In the genomic region with DNA sequence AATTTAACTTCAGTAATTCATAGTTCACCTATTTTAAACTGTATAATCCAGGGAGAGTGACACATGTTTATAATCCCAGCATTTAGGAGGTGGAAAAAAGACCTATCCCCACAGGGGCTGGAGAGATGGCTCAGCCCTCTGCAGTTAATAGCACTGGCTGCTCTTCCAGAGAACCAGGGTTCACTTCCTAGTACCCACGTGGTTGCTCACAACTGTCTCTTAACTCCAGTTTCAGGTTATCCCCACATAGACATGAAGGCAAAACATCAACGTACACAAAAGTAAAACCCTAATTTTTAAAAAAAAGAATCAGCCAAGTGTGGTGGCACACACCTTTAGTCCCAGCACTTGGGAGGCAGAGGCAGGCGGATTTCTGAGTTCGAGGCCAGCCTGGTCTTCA, we compare ENCODE assay signal across 25 mouse cellular contexts.
"Had no signal": no experiment of that assay in that cellular context is flagged by ENCODE, and none has a peak within 500 bp of the region (broad histone marks: within the 10 kb centered on the region; RNA-seq: fewer than 3 reads in every experiment).

No protein-coding gene starts in this region.

- H3K9ac ChIP-seq: heart, embryonic 13.5 days; heart, embryonic 15.5 days; hindbrain, embryonic 13.5 days; hindbrain, embryonic 15.5 days; intestine, embryonic 15.5 days; limb, embryonic 13.5 days; limb, embryonic 15.5 days; liver, embryonic 12.5 days had no signal

- H3K9me3 ChIP-seq: heart, embryonic 13.5 days; heart, embryonic 15.5 days; hindbrain, embryonic 13.5 days; hindbrain, embryonic 15.5 days; intestine, embryonic 15.5 days; limb, embryonic 13.5 days; limb, embryonic 15.5 days; liver, embryonic 12.5 days had no signal

- ATAC-seq: hindbrain, postnatal 0 days; intestine, embryonic 15.5 days; intestine, postnatal 0 days; liver, embryonic 12.5 days had no signal

- H3K27me3 ChIP-seq: heart, embryonic 13.5 days; heart, embryonic 15.5 days; hindbrain, embryonic 13.5 days; hindbrain, embryonic 15.5 days; intestine, embryonic 15.5 days; limb, embryonic 13.5 days; limb, embryonic 15.5 days; liver, embryonic 12.5 days had no signal

- H3K27ac ChIP-seq: heart, adult 2 months; heart, embryonic 13.5 days; heart, embryonic 15.5 days; hindbrain, embryonic 13.5 days; hindbrain, embryonic 15.5 days; hindbrain, postnatal 0 days; intestine, embryonic 15.5 days; kidney, postnatal 0 days; limb, embryonic 13.5 days; limb, embryonic 15.5 days; liver, embryonic 12.5 days had no signal

- DNase-seq: gastrocnemius, postnatal 14 days; gastrocnemius, postnatal 36 days; heart, adult 11 months; heart, adult 2 months; heart, postnatal 14 days; heart, postnatal 36 days; kidney, adult 18-20 months; kidney, adult 8-10 months; kidney, postnatal 14 days; kidney, postnatal 36 days; layer of hippocampus, adult 9-11 months; layer of hippocampus, postnatal 36 days; left cerebral cortex, postnatal 4 days had no signal

- H3K36me3 ChIP-seq: heart, embryonic 15.5 days; liver, embryonic 12.5 days had no signal

- H3K4me3 ChIP-seq: heart, adult 2 months; heart, embryonic 13.5 days; heart, embryonic 15.5 days; hindbrain, embryonic 13.5 days; hindbrain, embryonic 15.5 days; intestine, embryonic 15.5 days; limb, embryonic 13.5 days; limb, embryonic 15.5 days; liver, embryonic 12.5 days had no signal

- H3K4me2 ChIP-seq: heart, embryonic 11.5 days; heart, embryonic 13.5 days; heart, embryonic 15.5 days; hindbrain, embryonic 13.5 days; hindbrain, embryonic 15.5 days; intestine, embryonic 15.5 days; limb, embryonic 13.5 days; limb, embryonic 15.5 days; liver, embryonic 12.5 days had no signal

- H3K4me1 ChIP-seq: heart, embryonic 13.5 days; limb, embryonic 15.5 days had no signal
